Mouse (Mus musculus): ENCODE measurements around the gene S1pr5. TPM values are rescaled to one million over a fixed set of nuclear protein-coding genes. Genes with fewer than 3 reads are reported as not detected.
"Not testable (repeated sequence)": the region's sequence is repeated elsewhere in the genome, so short reads cannot be mapped to it uniquely, and the experiment has no call there.

S1pr5 gene
- total and polyA plus RNA-seq, 3 experiments: not detected

GRCm38 (mm10) chr9:21261831-21262230 is 13.6 kb upstream of the S1pr5 start:
- H3K9ac ChIP-seq (ENCODE audit: insufficient read depth, low read depth): no peak overlapping the region
- peaks cover 6% of the 10 kb centered on the region for H3K79me2 ChIP-seq (replicated peaks; ENCODE audit: control insufficient read depth, extremely low read depth, insufficient read depth, poor library complexity, severe bottlenecking)
- DNase-seq (ENCODE audit: extremely low read depth): no peak
- peaks cover 0 to 26% of the 10 kb centered on the region in 2 experiments; a peak in 3 of 4 replicates for H3K4me1 ChIP-seq (ENCODE audit: control insufficient read depth in 1 of 2, insufficient read depth in 2 of 2)
- no peaks in the 10 kb centered on the region for H3K27me3 ChIP-seq (replicated peaks)
- no peak overlapping the region for H3K4me3 ChIP-seq (replicated peaks in 1 of 3; ENCODE audit: low read depth in 2 of 3, low read length in 2 of 3, poor library complexity in 1 of 3)
- no peaks in the 10 kb centered on the region for H3K9me3 ChIP-seq (replicated peaks; ENCODE audit: low read length)
- TF ChIP-seq NRF1 (IDR thresholded peaks at IDR 0.05; ENCODE audit: low read depth, low read length) (no peak), SIN3A (IDR thresholded peaks at IDR 0.05; ENCODE audit: low read length) (no peak), ZKSCAN1 (IDR thresholded peaks at IDR 0.05; ENCODE audit: borderline replicate concordance, low read depth, low read length) (no peak), ZC3H11A (IDR thresholded peaks at IDR 0.05; ENCODE audit: low read depth, low read length) (no peak), POLR2AphosphoS2 (IDR thresholded peaks at IDR 0.05; ENCODE audit: low read depth, low read length) (no peak), POLR2A (IDR thresholded peaks at IDR 0.05; ENCODE audit: low read depth, low read length) (no peak), ZMIZ1 (IDR thresholded peaks at IDR 0.05; ENCODE audit: low read depth, low read length) (no peak)
- no peak overlapping the region for H3K4me2 ChIP-seq (ENCODE audit: insufficient read depth, low read depth, poor library complexity, severe bottlenecking)
- H3K36me3 ChIP-seq (replicated peaks in 1 of 2; ENCODE audit: control insufficient read depth in 1 of 2, insufficient read depth in 1 of 2, low read length in 1 of 2): peaks cover 0 to 5% of the 10 kb centered on the region in 2 experiments
- dilution Hi-C loops (cut with MboI; ENCODE audit: extremely low pct_ligation_motif_present, extremely low pct_unique_long_range_greater_than_20kb, low sequenced_read_pairs): no loop called here
- in situ Hi-C loops (cut with MboI; ENCODE audit: low pct_ligation_motif_present, low pct_unique_long_range_greater_than_20kb, low sequenced_read_pairs): no loop called here
- no peak overlapping the region for H3K27ac ChIP-seq (ENCODE audit: insufficient read depth, low read depth)

DNA sequence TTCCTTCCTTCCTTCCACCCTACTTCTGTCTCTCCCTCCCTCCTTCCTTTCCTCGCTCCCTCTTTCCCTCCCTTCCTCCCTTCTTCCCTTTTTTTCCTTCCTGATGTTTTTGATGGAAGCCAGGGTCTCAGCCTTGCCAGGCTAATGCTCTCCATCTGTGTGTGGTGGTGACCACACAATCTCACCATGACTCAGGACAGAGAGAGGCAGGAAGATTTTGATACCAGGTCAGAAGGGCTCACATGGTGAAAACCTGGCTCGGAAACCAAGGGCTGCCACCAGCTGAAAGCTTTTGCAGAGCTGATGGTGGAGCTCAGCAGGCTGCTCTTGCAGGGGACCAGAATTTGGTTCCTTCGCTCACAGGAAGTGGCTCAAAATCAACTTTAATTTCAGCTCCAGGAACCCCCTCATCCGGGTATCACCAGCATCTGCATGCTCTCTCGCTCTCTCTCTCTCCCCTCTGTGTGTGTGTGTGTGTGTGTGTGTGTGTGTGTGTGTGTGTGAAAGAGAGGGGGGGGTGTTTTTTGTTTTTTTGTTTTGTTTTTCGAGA is 12.3 kb upstream of the S1pr5 start:
- H3K4me2 ChIP-seq (ENCODE audit: insufficient read depth, low read depth, poor library complexity, severe bottlenecking): no peak overlapping the region
- in situ Hi-C loops (cut with MboI; ENCODE audit: low pct_ligation_motif_present, low pct_unique_long_range_greater_than_20kb, low sequenced_read_pairs): no loop called here
- no peak overlapping the region for H3K4me3 ChIP-seq (replicated peaks in 1 of 3; ENCODE audit: low read depth in 2 of 3, low read length in 2 of 3, poor library complexity in 1 of 3)
- H3K36me3 ChIP-seq (replicated peaks in 1 of 2; ENCODE audit: control insufficient read depth in 1 of 2, insufficient read depth in 1 of 2, low read length in 1 of 2): no peaks in the 10 kb centered on the region
- peaks cover 0 to 13% of the 10 kb centered on the region in 2 experiments; a peak in 2 of 4 replicates for H3K4me1 ChIP-seq (ENCODE audit: control insufficient read depth in 1 of 2, insufficient read depth in 2 of 2)
- no peaks in the 10 kb centered on the region for H3K9me3 ChIP-seq (replicated peaks; ENCODE audit: low read length)
- dilution Hi-C loops (cut with MboI; ENCODE audit: extremely low pct_ligation_motif_present, extremely low pct_unique_long_range_greater_than_20kb, low sequenced_read_pairs): no loop called here
- no peak overlapping the region for H3K9ac ChIP-seq (ENCODE audit: insufficient read depth, low read depth)
- H3K79me2 ChIP-seq (replicated peaks; ENCODE audit: control insufficient read depth, extremely low read depth, insufficient read depth, poor library complexity, severe bottlenecking): no peaks in the 10 kb centered on the region
- no peak overlapping the region for H3K27ac ChIP-seq (ENCODE audit: insufficient read depth, low read depth)
- no peak for TF ChIP-seq SMC3 (IDR thresholded peaks at IDR 0.05; ENCODE audit: low read depth, low read length)
- no peak for TF ChIP-seq ZNF384 (IDR thresholded peaks at IDR 0.05; ENCODE audit: low read depth, low read length)
- TF ChIP-seq SIN3A (IDR thresholded peaks at IDR 0.05; ENCODE audit: low read length): no peak
- no peak for TF ChIP-seq TCF12 (IDR thresholded peaks at IDR 0.05; ENCODE audit: low read depth, low read length)
- no peak for TF ChIP-seq HCFC1 (IDR thresholded peaks at IDR 0.05; ENCODE audit: low read depth, low read length)
- TF ChIP-seq ELF1 (IDR thresholded peaks at IDR 0.05; ENCODE audit: low read depth, low read length): no peak
- no peak for TF ChIP-seq JUN (IDR thresholded peaks at IDR 0.05; ENCODE audit: insufficient read depth, low read depth, low read length)
- no peak for TF ChIP-seq RAD21 (IDR thresholded peaks at IDR 0.05; ENCODE audit: low read depth, low read length)
- no peak for TF ChIP-seq GABPA (IDR thresholded peaks at IDR 0.05; ENCODE audit: insufficient replicate concordance, low read depth, low read length)
- TF ChIP-seq ZC3H11A (IDR thresholded peaks at IDR 0.05; ENCODE audit: low read depth, low read length): no peak
- no peak for TF ChIP-seq MXI1 (IDR thresholded peaks at IDR 0.05; ENCODE audit: low read depth, low read length)
- no peak for TF ChIP-seq USF1 (IDR thresholded peaks at IDR 0.05; ENCODE audit: low read depth, low read length)
- TF ChIP-seq MAX (IDR thresholded peaks at IDR 0.05; ENCODE audit: low read length): no peak
- no peak for TF ChIP-seq NRF1 (IDR thresholded peaks at IDR 0.05; ENCODE audit: low read depth, low read length)
- TF ChIP-seq ETS1 (conservative IDR thresholded peaks at IDR 0.05; ENCODE audit: low read depth, low read length): no peak
- no peak for TF ChIP-seq TBP (conservative IDR thresholded peaks at IDR 0.05; ENCODE audit: low read depth, low read length)
- TF ChIP-seq CHD1 (IDR thresholded peaks at IDR 0.05; ENCODE audit: low read depth, low read length): no peak
- H3K27me3 ChIP-seq (replicated peaks): no peaks in the 10 kb centered on the region
- DNase-seq (ENCODE audit: extremely low read depth): no peak

GRCm38 (mm10) chr9:21256349-21256748 is 8.1 kb upstream of the S1pr5 start:
- H3K4me2 ChIP-seq (ENCODE audit: insufficient read depth, low read depth, poor library complexity, severe bottlenecking); H3K9me3 ChIP-seq (replicated peaks; ENCODE audit: low read length); DNase-seq (ENCODE audit: extremely low read depth); H3K4me3 ChIP-seq (replicated peaks in 1 of 3; ENCODE audit: low read depth in 2 of 3, low read length in 2 of 3, poor library complexity in 1 of 3); dilution Hi-C loops (cut with MboI; ENCODE audit: extremely low pct_ligation_motif_present, extremely low pct_unique_long_range_greater_than_20kb, low sequenced_read_pairs); H3K27ac ChIP-seq (ENCODE audit: insufficient read depth, low read depth); H3K4me1 ChIP-seq (ENCODE audit: control insufficient read depth in 1 of 2, insufficient read depth in 2 of 2); H3K27me3 ChIP-seq (replicated peaks); in situ Hi-C loops (cut with MboI; ENCODE audit: low pct_ligation_motif_present, low pct_unique_long_range_greater_than_20kb, low sequenced_read_pairs); H3K36me3 ChIP-seq (replicated peaks in 1 of 2; ENCODE audit: control insufficient read depth in 1 of 2, insufficient read depth in 1 of 2, low read length in 1 of 2); H3K79me2 ChIP-seq (replicated peaks; ENCODE audit: control insufficient read depth, extremely low read depth, insufficient read depth, poor library complexity, severe bottlenecking); H3K9ac ChIP-seq (ENCODE audit: insufficient read depth, low read depth): not testable (repeated sequence)

Measured in CH12.LX (cell line).